Mouse (Mus musculus): ENCODE data around the gene Glb1l2. TPM values are rescaled to one million over a fixed set of nuclear protein-coding genes. Genes with fewer than 3 reads are reported as not detected.

Glb1l2 gene
- polyA plus RNA-seq, 1 experiment = not detected

GRCm38 (mm10) chr9:26728556-26728955, 77.7 kb downstream of the Glb1l2 start:
- H3K79me2 ChIP-seq (ENCODE audit: control insufficient read depth, insufficient read depth) = no peaks in the 10 kb centered on the region
- H3K36me3 ChIP-seq (ENCODE audit: control insufficient read depth, insufficient read depth) = no peaks in the 10 kb centered on the region
- H3K27me3 ChIP-seq (ENCODE audit: control insufficient read depth, insufficient read depth, insufficient read length) = no peaks in the 10 kb centered on the region
- TF ChIP-seq CEBPB (IDR thresholded peaks at IDR 0.05; ENCODE audit: low read depth) (no peak), MYOD1 (IDR thresholded peaks at IDR 0.05; ENCODE audit: control insufficient read depth, insufficient read length, low read depth) (no peak), FOSL1 (IDR thresholded peaks at IDR 0.05; ENCODE audit: insufficient read depth, low read length, poor library complexity, severe bottlenecking) (no peak), MAX (IDR thresholded peaks at IDR 0.05) (no peak), CTCF (IDR thresholded peaks at IDR 0.05; ENCODE audit: control insufficient read depth, insufficient read depth, insufficient read length) (no peak), MYOG (IDR thresholded peaks at IDR 0.05; ENCODE audit: control insufficient read depth, extremely low read depth, insufficient read length) (no peak), USF1 (IDR thresholded peaks at IDR 0.05; ENCODE audit: low read depth) (no peak)
- H3K4me3 ChIP-seq (ENCODE audit: insufficient read depth, poor library complexity, severe bottlenecking) = no peak overlapping the region
- no peaks in the 10 kb centered on the region for H3K79me3 ChIP-seq (ENCODE audit: low read depth)
- no peak overlapping the region for H3ac ChIP-seq (ENCODE audit: control insufficient read depth, insufficient read length, low read depth)

- H3K79me3 ChIP-seq (ENCODE audit: low read depth) = no peaks in the 10 kb centered on the region
- no peaks in the 10 kb centered on the region for H3K27me3 ChIP-seq (ENCODE audit: control insufficient read depth, insufficient read depth, insufficient read length)
- no peaks in the 10 kb centered on the region for H3K36me3 ChIP-seq (ENCODE audit: control insufficient read depth, insufficient read depth)
- H3K79me2 ChIP-seq (ENCODE audit: control insufficient read depth, insufficient read depth) = no peaks in the 10 kb centered on the region
- no peak overlapping the region for H3ac ChIP-seq (ENCODE audit: control insufficient read depth, insufficient read length, low read depth)
- H3K4me3 ChIP-seq (ENCODE audit: insufficient read depth, poor library complexity, severe bottlenecking) = no peak overlapping the region
- TF ChIP-seq MYOD1 (IDR thresholded peaks at IDR 0.05; ENCODE audit: control insufficient read depth, insufficient read length, low read depth) (no peak), MYOG (IDR thresholded peaks at IDR 0.05; ENCODE audit: control insufficient read depth, extremely low read depth, insufficient read length) (no peak), CEBPB (IDR thresholded peaks at IDR 0.05; ENCODE audit: low read depth) (no peak), USF1 (IDR thresholded peaks at IDR 0.05; ENCODE audit: low read depth) (no peak), FOSL1 (IDR thresholded peaks at IDR 0.05; ENCODE audit: insufficient read depth, low read length, poor library complexity, severe bottlenecking) (no peak), MAX (IDR thresholded peaks at IDR 0.05) (no peak), CTCF (IDR thresholded peaks at IDR 0.05; ENCODE audit: control insufficient read depth, insufficient read depth, insufficient read length) (no peak)
These were observed 78.8 kb downstream of the Glb1l2 start for GRCm38 (mm10) chr9:26727445-26727844.

GRCm38 (mm10) chr9:26725709-26726108, 80.6 kb downstream of the Glb1l2 start:
- TF ChIP-seq FOSL1 (IDR thresholded peaks at IDR 0.05; ENCODE audit: insufficient read depth, low read length, poor library complexity, severe bottlenecking) (no peak), MAX (IDR thresholded peaks at IDR 0.05) (no peak), CEBPB (IDR thresholded peaks at IDR 0.05; ENCODE audit: low read depth) (no peak), MYOG (IDR thresholded peaks at IDR 0.05; ENCODE audit: control insufficient read depth, extremely low read depth, insufficient read length) (no peak), USF1 (IDR thresholded peaks at IDR 0.05; ENCODE audit: low read depth) (no peak), MYOD1 (IDR thresholded peaks at IDR 0.05; ENCODE audit: control insufficient read depth, insufficient read length, low read depth) (no peak), CTCF (IDR thresholded peaks at IDR 0.05; ENCODE audit: control insufficient read depth, insufficient read depth, insufficient read length) (no peak)
- Histone ChIP-seq H3K36me3 (ENCODE audit: control insufficient read depth, insufficient read depth) (no peaks in the 10 kb centered on the region), H3K4me3 (ENCODE audit: insufficient read depth, poor library complexity, severe bottlenecking) (no peak overlapping the region), H3K79me3 (ENCODE audit: low read depth) (no peaks in the 10 kb centered on the region), H3K27me3 (ENCODE audit: control insufficient read depth, insufficient read depth, insufficient read length) (no peaks in the 10 kb centered on the region), H3ac (ENCODE audit: control insufficient read depth, insufficient read length, low read depth) (no peak overlapping the region), H3K79me2 (ENCODE audit: control insufficient read depth, insufficient read depth) (no peaks in the 10 kb centered on the region)

- Histone ChIP-seq H3K36me3 (ENCODE audit: control insufficient read depth, insufficient read depth) (no peaks in the 10 kb centered on the region), H3K4me3 (ENCODE audit: insufficient read depth, poor library complexity, severe bottlenecking) (no peak overlapping the region)
- no peak for TF ChIP-seq MAX (IDR thresholded peaks at IDR 0.05)
- TF ChIP-seq MYOG (IDR thresholded peaks at IDR 0.05; ENCODE audit: control insufficient read depth, extremely low read depth, insufficient read length) = no peak
- no peak for TF ChIP-seq CTCF (IDR thresholded peaks at IDR 0.05; ENCODE audit: control insufficient read depth, insufficient read depth, insufficient read length)
- TF ChIP-seq USF1 (IDR thresholded peaks at IDR 0.05; ENCODE audit: low read depth) = no peak
- TF ChIP-seq FOSL1 (IDR thresholded peaks at IDR 0.05; ENCODE audit: insufficient read depth, low read length, poor library complexity, severe bottlenecking) = no peak
- no peak for TF ChIP-seq CEBPB (IDR thresholded peaks at IDR 0.05; ENCODE audit: low read depth)
- no peak for TF ChIP-seq MYOD1 (IDR thresholded peaks at IDR 0.05; ENCODE audit: control insufficient read depth, insufficient read length, low read depth)
These were observed 84.5 kb downstream of the Glb1l2 start for GRCm38 (mm10) chr9:26721771-26722170.

GRCm38 (mm10) chr9:26718388-26718787, 87.9 kb downstream of the Glb1l2 start:
- no peak overlapping the region for H3ac ChIP-seq (ENCODE audit: control insufficient read depth, insufficient read length, low read depth)
- no peaks in the 10 kb centered on the region for H3K27me3 ChIP-seq (ENCODE audit: control insufficient read depth, insufficient read depth, insufficient read length)
- no peaks in the 10 kb centered on the region for H3K79me2 ChIP-seq (ENCODE audit: control insufficient read depth, insufficient read depth)
- TF ChIP-seq MAX (IDR thresholded peaks at IDR 0.05) (no peak), USF1 (IDR thresholded peaks at IDR 0.05; ENCODE audit: low read depth) (no peak), MYOG (IDR thresholded peaks at IDR 0.05; ENCODE audit: control insufficient read depth, extremely low read depth, insufficient read length) (no peak), CEBPB (IDR thresholded peaks at IDR 0.05; ENCODE audit: low read depth) (no peak), FOSL1 (IDR thresholded peaks at IDR 0.05; ENCODE audit: insufficient read depth, low read length, poor library complexity, severe bottlenecking) (no peak), MYOD1 (IDR thresholded peaks at IDR 0.05; ENCODE audit: control insufficient read depth, insufficient read length, low read depth) (no peak), CTCF (IDR thresholded peaks at IDR 0.05; ENCODE audit: control insufficient read depth, insufficient read depth, insufficient read length) (no peak)
- H3K4me3 ChIP-seq (ENCODE audit: insufficient read depth, poor library complexity, severe bottlenecking) = no peak overlapping the region
- no peaks in the 10 kb centered on the region for H3K79me3 ChIP-seq (ENCODE audit: low read depth)
- H3K36me3 ChIP-seq (ENCODE audit: control insufficient read depth, insufficient read depth) = no peaks in the 10 kb centered on the region

More at GRCm38 (mm10) chr9:26721771-26722170, 84.5 kb downstream of the Glb1l2 start:
- H3K79me3 ChIP-seq (ENCODE audit: low read depth) = no peaks in the 10 kb centered on the region
- no peaks in the 10 kb centered on the region for H3K27me3 ChIP-seq (ENCODE audit: control insufficient read depth, insufficient read depth, insufficient read length)
- no peaks in the 10 kb centered on the region for H3K79me2 ChIP-seq (ENCODE audit: control insufficient read depth, insufficient read depth)
- H3ac ChIP-seq (ENCODE audit: control insufficient read depth, insufficient read length, low read depth) = no peak overlapping the region

Other genes with a start within 250 kb of the Glb1l2 start
- gene B3gat1, start 72.7 kb downstream of the Glb1l2 start, polyA plus RNA-seq (2012; fragmentation: generic; extraction: Trizol) = not detected
- not detected for gene Glb1l3, start 54.4 kb upstream of the Glb1l2 start, polyA plus RNA-seq (2012; fragmentation: generic; extraction: Trizol)
- gene Gm1110, start 116.6 kb upstream of the Glb1l2 start, polyA plus RNA-seq (2012; fragmentation: generic; extraction: Trizol) = not detected
- gene Acad8, start 193.1 kb upstream of the Glb1l2 start, polyA plus RNA-seq (2012; fragmentation: generic; extraction: Trizol) = 20.9 TPM
- gene Thyn1, start 193.2 kb upstream of the Glb1l2 start, polyA plus RNA-seq (2012; fragmentation: generic; extraction: Trizol) = 81.1 TPM
- 33.3 TPM for gene Vps26b, start 223.6 kb upstream of the Glb1l2 start, polyA plus RNA-seq (2012; fragmentation: generic; extraction: Trizol)
- 12.5 TPM for gene Ncapd3, start 223.7 kb upstream of the Glb1l2 start, polyA plus RNA-seq (2012; fragmentation: generic; extraction: Trizol)